Mouse (Mus musculus): Measurements from ENCODE around the gene Pcbp1.

The Pcbp1 gene

DNA sequence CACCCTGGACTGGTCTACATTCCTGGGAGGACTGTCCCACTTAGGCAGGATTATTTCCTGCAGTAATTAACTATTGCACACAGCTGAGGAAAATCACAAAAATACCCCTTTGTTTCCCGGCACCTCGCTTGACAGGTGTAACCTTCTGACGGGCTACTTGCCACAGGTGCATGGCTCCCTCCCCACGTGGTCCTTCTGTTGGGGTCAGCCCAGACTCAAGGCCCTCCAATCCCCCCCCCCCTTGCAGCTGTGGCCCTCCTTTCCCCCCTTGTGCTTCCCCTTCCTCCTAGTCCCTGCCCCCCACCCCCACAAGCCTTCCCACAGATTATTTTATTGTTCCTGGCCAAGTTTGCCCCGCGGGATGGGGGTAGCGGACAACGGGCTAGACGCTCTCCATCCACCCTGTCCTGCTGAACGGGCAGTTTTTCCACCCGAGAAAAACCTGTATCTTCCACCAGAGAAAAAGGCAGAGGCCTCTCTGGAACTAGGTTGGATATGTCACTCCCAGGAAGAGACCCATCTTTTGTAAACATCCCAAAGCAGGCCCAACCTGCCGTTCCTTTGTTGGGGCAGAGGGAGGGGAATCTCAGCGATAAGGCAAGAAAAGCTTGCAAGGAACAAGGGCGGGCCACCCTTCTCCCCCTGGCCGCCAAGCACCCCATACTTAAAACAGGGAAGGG, 2.2 kb downstream of the Pcbp1 start:
- in situ Hi-C loops (cut with MseI, MboI), result no loop called here

DNA sequence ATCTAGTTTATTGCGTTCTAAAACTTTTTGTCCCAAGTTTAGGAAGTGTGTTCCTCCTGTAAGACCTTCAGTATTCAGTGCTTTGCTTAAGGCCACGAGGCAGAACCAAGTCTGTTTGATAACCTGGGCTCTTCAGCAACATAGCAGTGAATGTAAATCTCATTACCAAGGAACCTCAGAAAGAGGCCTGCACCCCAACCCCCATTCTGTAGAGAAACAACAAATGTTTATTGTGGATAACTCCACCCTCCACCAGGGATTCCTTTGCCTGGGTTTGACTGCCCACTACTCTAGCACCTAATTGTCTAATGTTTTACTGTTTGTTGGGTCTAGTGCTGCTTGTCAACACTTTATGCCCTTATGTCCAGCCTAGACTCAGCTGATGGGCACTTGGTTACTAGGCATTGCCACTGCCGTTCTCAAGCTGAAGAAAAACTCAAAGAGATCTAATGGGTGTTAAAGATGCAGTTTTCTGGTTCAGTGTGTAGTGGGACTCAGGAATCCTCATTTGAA, 2.8 kb downstream of the Pcbp1 start:
- in situ Hi-C loops (cut with MseI, MboI), result no loop called here

DNA sequence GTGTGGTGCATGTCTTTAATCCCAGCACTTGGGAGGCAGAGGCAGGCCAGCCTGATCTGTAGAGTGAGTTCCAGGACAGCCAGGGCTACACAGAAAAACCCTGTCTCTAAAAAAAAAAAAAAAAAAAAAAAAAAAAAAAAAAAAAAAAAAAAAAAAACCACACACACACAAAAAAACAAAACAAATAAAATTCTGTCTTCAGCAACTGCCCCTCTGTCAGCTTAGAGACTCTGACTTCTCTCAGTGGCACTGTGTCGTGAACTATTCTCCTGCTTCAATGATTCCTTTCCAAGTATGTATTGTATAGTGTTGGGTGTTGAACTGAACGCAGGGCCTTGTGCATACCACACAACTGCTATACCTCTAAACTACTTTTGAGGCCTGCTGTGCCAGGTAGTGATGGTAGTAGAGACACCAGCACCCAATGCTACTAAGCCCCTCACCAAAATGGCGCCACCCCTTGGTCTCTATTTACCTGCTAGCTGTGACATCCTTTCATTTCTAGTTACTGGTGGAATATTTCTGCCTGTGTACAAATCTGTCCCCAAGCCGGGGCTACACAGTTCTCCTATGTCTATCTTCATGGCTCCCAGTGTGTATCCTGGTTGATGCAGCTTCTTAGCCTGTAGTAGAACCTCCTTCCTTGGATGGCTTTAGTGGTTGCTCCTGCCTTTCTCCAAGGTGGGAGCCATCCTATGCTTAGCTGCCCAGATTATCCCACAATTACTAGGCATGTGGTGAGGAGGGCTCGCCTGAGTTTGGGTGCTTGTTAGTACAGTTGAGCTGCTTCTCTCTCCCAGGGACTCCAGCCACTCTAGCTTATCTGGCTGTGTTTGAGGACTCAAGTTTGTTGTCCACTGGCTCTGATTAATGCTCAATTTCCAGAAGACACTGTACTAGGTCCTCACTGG, 3.9 kb downstream of the Pcbp1 start:
- in situ Hi-C loops (cut with MseI, MboI), result no loop called here

DNA sequence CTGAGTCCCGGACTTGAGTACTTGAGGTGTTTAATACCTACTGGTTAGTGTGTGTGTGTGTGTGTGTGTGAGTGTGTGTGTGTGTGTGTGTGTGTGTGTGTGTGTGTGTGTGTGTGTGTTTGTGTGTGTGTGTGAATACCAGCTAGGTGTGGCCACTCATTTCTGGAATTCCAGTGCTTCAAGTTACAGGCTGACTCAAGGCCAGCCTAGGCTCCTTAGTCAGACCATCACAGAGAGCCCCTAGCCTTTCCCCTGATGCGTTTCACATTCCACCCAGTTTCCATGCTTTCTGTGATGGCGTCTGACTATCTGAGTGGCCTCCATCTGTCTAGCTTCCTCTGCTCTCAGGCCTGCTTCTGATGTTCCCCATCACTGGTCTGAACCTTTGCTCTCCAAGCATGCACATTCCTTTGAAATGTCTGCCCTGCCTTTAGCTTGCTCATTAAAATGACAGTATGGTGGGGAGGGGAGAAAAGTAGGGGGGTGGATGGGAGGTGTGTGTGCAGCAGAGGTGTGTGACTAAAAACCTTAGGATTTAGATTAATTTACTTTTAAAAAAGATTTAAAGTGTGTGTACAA, 6.3 kb downstream of the Pcbp1 start:
- in situ Hi-C loops (cut with MseI, MboI), result no loop called here

DNA sequence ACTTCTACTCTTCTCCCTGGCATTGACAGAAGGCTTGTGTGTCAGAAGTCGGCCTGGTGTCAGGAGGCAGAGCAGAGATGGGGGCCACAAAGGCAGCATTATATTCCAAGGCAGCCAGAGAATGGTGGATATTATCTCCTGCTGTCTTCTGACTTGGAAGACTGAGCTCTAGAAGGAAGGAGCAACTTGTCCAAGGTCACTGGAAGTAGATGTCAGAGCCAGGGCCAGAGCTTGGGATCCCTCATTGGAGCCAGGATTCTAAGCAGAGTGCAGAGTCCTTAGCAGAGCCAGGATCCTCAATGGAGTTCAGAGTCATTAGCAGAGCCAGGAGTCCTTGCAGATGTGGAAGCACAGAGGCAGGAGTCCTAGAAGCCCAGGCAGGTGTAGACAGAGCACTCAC, 10.1 kb downstream of the Pcbp1 start:
- in situ Hi-C loops (cut with MseI, MboI), result no loop called here

DNA sequence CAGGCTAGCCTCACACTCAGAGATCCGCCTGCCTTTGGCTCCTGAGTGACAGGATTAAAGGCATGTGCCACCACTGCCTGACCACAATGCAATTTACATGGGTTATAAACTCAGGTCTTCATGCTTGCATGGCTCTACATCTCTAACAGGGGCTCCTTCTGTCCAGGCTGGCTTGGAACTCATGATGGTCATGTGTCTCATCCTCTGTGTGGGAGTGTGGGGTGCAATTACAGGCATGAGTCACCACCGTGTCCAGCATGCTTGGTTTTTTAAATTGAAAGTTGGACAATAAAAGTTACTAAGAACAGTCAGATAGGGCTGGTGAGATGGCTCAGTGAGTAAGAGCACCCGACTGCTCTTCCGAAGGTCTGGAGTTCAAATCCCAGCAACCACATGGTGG, 12.8 kb downstream of the Pcbp1 start:
- in situ Hi-C loops (cut with MseI, MboI), result no loop called here

DNA sequence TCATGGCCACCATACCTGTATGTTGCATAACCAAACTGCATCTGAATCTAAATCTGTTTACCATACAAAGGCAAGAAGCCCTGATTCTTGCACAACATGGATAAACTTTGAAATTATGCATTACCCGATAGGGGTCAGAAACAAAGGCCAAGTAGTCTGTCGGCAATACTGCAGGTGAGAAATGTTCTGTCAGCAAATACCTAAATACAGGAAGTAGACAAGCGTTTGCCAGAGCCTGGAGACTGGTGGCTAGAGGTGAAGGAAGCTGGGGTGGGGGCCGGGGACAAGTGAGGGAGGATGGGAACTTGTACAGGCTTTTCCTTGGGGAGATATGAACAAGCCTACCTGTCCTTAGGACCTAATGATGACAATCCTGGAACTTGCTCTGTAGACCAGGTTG, 15.1 kb downstream of the Pcbp1 start:
- in situ Hi-C loops (cut with MseI, MboI), result no loop called here

DNA sequence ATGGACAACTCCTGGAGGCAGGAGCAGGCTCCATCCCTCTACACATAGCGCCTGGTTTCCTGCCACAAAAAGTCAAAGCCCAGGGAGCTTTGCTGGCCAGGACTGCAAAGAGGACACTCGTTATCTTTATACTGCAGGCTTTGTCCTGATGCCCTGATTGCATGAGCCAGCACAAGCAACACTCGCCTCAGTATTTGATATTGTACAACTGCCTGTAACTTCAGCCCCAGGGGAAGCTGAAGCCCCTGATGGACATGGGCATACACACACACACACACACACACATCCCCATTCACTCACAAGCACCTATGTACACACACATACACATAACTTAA, 16.3 kb downstream of the Pcbp1 start:
- in situ Hi-C loops (cut with MseI, MboI), result no loop called here

DNA sequence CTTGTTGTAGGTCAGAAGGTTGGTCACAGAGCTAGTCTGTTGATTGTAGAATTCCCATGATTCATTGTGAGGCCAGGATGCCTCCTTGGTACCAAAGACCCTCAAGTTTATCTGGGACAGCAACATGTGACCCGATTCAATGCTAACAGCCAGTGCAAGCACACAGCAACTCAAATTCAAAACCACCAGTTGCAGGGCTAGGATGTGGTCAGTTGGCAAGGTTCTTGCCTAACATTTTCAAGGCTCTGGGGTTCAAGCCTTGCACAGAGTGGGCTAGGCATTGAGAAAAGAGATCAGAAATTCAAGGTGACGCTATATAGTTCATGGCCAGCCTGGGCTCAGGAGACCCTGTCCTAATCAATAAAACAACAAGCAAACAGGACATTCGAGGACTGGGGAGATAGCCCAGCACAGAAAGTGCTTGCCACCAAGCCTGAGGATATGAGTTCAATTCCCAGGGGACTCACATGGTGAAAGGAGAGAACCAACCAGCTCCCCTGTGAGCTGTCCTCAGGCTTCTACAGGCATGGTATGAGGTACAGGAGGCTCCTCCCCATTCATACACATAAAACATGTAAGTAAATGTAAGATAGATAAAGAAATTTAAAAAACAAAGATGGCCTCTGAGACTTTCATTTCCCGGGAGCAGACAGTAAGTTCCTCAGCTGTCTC, 16.8 kb downstream of the Pcbp1 start:
- in situ Hi-C loops (cut with MseI, MboI), result no loop called here

DNA sequence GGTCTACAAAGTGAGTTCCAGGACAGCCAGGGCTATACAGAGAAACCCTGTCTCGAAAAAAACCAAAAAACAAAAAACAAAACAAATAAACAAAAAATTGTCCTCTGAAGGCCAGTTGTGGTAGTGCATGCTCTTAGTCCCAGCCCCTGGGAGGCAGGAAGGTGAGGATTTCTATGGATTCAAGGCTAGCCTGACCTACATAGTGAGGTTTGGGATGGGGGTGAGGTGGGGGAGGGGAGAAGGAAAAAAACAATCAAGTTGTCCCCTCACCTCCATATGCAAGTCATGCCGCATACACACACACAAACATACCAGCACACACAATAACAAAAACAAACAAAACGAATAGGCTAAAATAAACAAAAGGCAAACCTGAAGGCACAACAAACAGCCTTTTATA, 17.4 kb downstream of the Pcbp1 start:
- in situ Hi-C loops (cut with MseI, MboI), result no loop called here

DNA sequence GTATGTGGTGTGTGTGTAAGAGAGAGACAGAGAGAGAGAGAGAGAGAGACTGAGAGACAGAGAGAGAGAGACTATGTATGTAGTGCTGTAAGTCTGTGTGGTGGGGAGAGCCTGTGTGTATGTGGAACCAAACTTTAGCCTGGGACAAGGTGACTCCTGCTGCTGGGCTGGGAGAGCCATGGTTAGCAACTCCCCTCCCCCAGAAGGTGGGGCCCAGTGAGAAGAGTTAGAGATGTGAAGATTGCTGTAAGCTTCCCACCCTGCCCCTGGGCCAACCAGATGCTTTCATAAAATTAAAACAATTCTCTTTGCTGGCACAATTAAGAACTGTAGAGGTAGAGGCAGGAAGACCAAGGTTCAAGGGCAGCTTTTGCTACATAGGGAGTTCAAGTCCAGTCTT, 19.0 kb downstream of the Pcbp1 start:
- in situ Hi-C loops (cut with MseI, MboI), result no loop called here

DNA sequence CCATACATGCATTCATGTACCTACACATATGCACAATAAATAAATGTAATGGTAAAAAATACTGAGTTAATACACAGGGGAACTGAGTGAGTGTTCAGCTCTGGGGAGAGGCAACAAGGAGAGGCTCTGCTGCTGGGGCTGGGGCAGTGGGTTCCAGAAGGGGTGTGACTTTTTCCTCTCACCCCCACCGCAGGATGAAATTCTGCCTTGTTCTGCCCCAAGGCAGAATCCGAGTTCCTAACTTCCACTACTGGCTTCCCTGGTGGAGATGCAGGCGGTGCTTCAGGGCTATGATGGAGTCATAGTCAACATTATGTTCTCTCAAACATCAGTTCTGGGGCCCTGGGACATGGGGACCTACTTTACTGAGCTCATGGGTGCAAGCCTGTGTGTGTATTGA, 19.8 kb downstream of the Pcbp1 start:
- in situ Hi-C loops (cut with MseI, MboI), result no loop called here

DNA sequence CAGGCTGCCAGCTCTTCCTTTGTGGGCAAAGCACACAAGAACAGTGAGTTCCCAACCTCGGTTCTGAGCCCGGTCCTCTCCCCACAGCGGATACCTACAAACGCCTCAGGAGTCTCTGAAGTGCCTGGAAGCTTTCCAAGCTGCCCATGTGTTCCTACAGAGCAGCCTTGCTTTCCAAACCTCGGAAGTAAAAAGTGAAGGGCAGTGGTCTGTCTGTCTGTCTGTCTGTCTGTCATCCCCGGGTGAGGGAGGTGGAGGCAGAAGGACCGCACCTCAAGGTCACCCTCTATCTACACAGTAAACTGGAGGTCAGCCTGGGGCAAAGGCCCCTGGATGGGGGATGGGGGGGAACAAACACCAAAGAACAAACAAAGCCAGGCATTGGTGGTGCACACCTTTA, 20.4 kb downstream of the Pcbp1 start:
- in situ Hi-C loops (cut with MseI, MboI), result no loop called here

DNA sequence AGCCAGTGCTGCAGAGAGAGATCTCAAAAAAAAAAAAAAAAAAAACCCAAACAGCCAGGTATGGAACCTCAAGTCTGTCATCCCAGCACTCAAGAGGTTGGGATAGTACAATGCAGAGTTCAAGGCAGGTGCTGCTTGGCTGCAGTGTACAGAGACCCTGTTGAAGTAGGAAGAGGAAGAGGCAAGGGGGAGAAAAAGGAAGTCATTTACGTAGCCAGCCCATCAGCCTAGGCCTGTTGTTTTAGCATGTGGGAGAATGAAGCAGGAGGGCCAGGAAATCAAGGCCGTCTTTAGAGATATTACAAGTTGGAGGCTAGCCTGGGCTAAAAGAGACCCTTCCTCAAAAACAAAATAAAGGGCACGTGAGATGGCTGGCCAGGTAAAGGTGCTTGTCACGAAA, 22.6 kb downstream of the Pcbp1 start:
- in situ Hi-C loops (cut with MseI, MboI), result no loop called here

DNA sequence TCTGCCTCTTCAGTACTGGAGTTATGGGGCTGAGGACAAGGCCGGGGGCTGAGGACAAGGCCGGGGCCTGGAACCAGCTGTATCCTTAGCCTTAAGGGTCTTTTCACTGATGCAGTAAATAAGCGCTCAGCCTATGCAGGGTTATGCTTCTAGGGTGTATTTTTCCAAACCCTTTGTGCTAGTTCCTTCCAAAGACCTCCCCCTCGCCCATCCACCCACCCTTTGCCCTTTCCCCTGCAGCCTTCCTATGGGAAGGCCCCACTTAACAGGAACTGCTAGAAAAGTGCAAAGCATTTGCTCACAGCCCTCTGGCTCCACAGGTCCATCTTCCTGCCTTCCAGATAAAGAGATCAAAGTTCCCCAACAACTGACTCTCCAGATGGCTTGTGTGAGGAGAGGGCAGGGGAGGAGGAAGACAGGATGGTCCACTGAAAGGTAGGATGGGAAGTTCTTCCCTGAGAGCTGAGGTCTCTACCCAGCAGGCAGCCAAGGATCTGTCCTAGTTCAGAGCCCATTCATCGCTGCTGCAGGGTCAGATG, 26.5 kb downstream of the Pcbp1 start:
- in situ Hi-C loops (cut with MseI, MboI), result no loop called here

DNA sequence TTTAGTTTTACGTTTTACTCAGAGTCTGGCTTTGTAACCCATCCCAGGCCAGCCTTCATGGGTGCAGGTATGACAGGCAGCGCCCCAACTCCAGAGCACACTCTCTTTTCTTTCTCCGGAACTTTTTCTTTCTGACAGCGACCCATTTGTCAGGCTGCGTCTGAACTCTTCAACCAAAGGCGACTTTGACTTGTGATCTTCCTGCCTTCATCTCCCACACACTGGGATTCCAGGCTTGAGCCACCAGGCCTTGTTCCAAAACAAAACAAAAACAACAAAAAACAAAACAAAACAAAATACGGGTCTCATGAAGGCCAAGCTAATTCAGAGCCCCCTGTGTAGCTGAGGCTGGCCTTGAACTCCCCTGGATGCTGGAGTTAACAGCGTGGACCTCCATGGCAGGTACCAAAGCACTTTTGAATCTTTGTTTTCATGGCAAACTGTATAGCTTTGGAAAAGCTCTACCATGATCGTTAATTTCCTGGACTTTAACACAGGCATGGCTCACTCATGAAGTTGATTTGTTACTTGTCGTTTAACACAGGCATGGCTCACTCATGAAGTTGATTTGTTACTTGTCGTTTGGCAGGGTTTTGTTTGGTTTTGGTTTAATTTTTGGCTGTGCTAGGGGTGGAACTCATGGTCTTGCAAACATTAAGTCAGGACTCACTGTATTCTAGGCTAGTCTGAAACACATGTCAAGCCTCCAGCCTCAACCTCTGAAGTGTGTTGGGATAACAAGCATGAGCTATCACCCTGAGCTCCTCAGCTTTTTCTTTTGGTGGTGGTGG, 28.0 kb downstream of the Pcbp1 start:
- in situ Hi-C loops (cut with MseI, MboI), result no loop called here

DNA sequence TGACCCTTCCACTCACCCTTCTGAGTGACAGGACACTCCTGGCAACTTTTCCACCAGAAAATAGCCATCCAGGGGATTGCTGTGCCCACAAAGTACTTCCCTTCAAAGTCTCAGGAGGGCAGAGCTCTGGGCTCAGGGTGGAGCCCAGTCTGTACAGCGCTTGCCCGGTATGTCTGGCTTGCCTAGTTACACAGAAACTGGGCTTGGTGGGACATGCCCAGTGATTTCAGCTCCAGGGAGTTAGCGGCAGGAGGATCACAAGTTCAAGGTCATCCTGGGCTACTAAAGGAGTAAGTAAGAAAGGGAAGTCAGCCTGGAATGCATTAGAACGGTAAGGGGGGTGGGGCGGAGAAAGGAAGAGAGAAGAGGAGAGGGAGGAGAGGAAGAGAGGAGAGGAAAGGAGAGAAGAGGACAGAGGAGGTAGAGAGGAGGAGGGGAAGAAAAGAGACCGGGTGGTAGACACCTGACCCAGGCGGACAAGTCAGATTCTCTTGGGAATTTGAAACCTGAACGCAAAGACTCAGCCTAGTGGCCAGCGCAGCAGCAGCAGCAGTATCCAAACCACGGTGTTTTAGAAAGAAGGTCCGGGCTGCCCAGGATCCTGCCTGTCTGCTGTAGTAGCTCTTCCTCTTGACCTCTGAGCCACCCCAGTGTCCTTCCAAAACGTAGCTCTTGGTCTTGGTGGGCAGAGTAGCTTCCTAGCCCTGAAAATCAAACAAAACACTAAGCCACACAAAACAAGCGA, 28.9 kb downstream of the Pcbp1 start:
- in situ Hi-C loops (cut with MseI, MboI), result no loop called here

DNA sequence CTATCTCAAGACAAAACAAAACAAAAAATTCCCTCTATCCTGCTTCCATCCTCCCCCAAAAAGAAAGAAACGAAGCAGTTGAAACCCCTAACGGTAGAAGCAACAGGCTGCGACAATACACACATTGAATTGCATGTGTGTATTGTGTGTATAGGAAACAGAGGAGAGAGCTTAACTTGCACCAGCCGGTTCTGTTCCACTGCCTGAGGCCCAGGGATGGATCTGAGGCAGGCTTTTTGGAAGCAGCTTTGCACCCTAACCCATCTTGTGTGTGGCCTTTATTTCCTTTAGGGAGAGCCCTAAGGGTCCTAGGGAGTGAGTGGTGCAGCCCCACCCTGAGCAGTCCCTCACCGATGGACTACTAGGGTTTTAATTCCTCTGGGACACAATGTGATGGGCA, 29.5 kb downstream of the Pcbp1 start:
- in situ Hi-C loops (cut with MseI, MboI), result no loop called here

DNA sequence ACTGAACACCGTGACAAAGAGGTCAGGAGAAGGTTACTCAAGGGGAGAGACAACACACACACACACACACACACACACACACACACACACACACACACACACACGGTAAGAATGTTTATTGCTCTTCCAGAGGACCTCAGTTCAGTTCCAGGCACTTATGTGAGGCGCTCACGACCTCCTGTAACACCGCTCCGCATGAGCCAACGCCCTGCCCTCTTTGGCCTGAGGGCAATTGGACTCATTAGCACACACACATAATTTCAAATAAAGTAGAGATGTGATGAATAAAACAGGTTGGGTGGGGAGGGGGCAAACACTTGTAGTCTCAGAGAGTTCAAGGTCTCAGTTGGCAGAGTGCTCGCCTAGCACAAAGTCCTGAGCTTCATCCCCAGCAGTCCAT, 30.0 kb downstream of the Pcbp1 start:
- in situ Hi-C loops (cut with MseI, MboI), result no loop called here

DNA sequence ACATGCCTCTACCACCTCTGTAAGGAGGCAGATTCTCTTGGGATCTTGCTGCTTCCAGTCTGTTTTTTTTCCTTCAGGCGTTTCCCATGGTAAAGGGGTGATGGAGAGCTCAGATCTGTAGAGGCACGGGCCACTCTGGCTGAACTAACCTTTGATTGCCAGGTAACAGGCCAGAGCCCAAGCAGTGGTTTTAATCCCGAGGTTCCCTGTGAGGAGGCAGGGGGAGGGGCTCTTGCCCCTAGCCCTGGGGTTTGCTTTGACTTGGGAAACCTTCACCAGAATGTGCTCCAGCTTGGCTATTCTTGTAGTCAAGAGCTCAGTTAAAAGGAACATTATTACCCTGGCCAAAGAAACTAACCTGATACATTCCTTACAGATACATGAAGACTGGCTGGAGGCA, 30.5 kb downstream of the Pcbp1 start:
- in situ Hi-C loops (cut with MseI, MboI), result no loop called here

Data from mouse trophoblast stem cell (cell line).